Mouse (Mus musculus): ENCODE results near the gene Dmxl2. TPM values are rescaled to one million over a fixed set of nuclear protein-coding genes. Genes with fewer than 3 reads are reported as not detected.

Dmxl2 gene
- polyA plus RNA-seq, 1 experiment from 2014 or later: 11.4 TPM

GRCm38 (mm10) chr9:54538244-54538643 is 36.8 kb upstream of the Dmxl2 start:
- H3K4me1 ChIP-seq (ENCODE audit: control insufficient read depth in 2 of 2, insufficient read depth in 2 of 2, low read length in 2 of 2): no peaks in the 10 kb centered on the region
- no peaks in the 10 kb centered on the region for H3K27me3 ChIP-seq (ENCODE audit: control insufficient read depth, insufficient read depth, low read length)
- no peak for ATAC-seq (ENCODE audit: insufficient number of reproducible peaks, insufficient read depth, low FRiP score, low read depth)
- no peaks in the 10 kb centered on the region for H3K36me3 ChIP-seq (ENCODE audit: control insufficient read depth, insufficient read depth, low read length)
- no peak overlapping the region for H3K9ac ChIP-seq (ENCODE audit: low read length)
- WGBS: 94% methylated on average over 3 of the region's 3 CpGs
- H3K4me2 ChIP-seq (ENCODE audit: low read length): no peak overlapping the region
- no peak overlapping the region for H3K27ac ChIP-seq (replicated peaks in 1 of 2; ENCODE audit: control insufficient read depth in 1 of 2, insufficient read depth in 1 of 2, low read depth in 2 of 2, low read length in 2 of 2)
- no peaks in the 10 kb centered on the region for H3K9me3 ChIP-seq (ENCODE audit: control insufficient read depth, low read length)
- no peak overlapping the region for H3K4me3 ChIP-seq (ENCODE audit: control insufficient read depth in 1 of 2, insufficient read depth in 1 of 2, low read depth in 1 of 2, low read length in 2 of 2)

GRCm38 (mm10) chr9:54537480-54537879 is 36.1 kb upstream of the Dmxl2 start:
- Histone ChIP-seq H3K36me3 (ENCODE audit: control insufficient read depth, insufficient read depth, low read length) (no peaks in the 10 kb centered on the region), H3K4me3 (ENCODE audit: control insufficient read depth in 1 of 2, insufficient read depth in 1 of 2, low read depth in 1 of 2, low read length in 2 of 2) (no peak overlapping the region), H3K27me3 (ENCODE audit: control insufficient read depth, insufficient read depth, low read length) (no peaks in the 10 kb centered on the region), H3K4me2 (ENCODE audit: low read length) (no peak overlapping the region), H3K9me3 (ENCODE audit: control insufficient read depth, low read length) (no peaks in the 10 kb centered on the region), H3K9ac (ENCODE audit: low read length) (no peak overlapping the region), H3K27ac (replicated peaks in 1 of 2; ENCODE audit: control insufficient read depth in 1 of 2, insufficient read depth in 1 of 2, low read depth in 2 of 2, low read length in 2 of 2) (no peak overlapping the region), H3K4me1 (ENCODE audit: control insufficient read depth in 2 of 2, insufficient read depth in 2 of 2, low read length in 2 of 2) (no peaks in the 10 kb centered on the region)
- WGBS: 79% methylated on average over 3 of the region's 3 CpGs
- ATAC-seq (ENCODE audit: insufficient number of reproducible peaks, insufficient read depth, low FRiP score, low read depth): no peak

GRCm38 (mm10) chr9:54537030-54537429 is 35.6 kb upstream of the Dmxl2 start:
- H3K4me2 ChIP-seq (ENCODE audit: low read length): no peak overlapping the region
- H3K36me3 ChIP-seq (ENCODE audit: control insufficient read depth, insufficient read depth, low read length): no peaks in the 10 kb centered on the region
- no peaks in the 10 kb centered on the region for H3K27me3 ChIP-seq (ENCODE audit: control insufficient read depth, insufficient read depth, low read length)
- H3K9me3 ChIP-seq (ENCODE audit: control insufficient read depth, low read length): no peaks in the 10 kb centered on the region
- no peak overlapping the region for H3K9ac ChIP-seq (ENCODE audit: low read length)
- no peak for ATAC-seq (ENCODE audit: insufficient number of reproducible peaks, insufficient read depth, low FRiP score, low read depth)
- H3K27ac ChIP-seq (replicated peaks in 1 of 2; ENCODE audit: control insufficient read depth in 1 of 2, insufficient read depth in 1 of 2, low read depth in 2 of 2, low read length in 2 of 2): no peak overlapping the region
- H3K4me3 ChIP-seq (ENCODE audit: control insufficient read depth in 1 of 2, insufficient read depth in 1 of 2, low read depth in 1 of 2, low read length in 2 of 2): no peak overlapping the region
- 61% methylated on average over 4 of the region's 4 CpGs for WGBS
- no peaks in the 10 kb centered on the region for H3K4me1 ChIP-seq (ENCODE audit: control insufficient read depth in 2 of 2, insufficient read depth in 2 of 2, low read length in 2 of 2)

- Histone ChIP-seq H3K9ac (ENCODE audit: low read length) (no peak overlapping the region), H3K9me3 (ENCODE audit: control insufficient read depth, low read length) (no peaks in the 10 kb centered on the region), H3K4me1 (ENCODE audit: control insufficient read depth in 2 of 2, insufficient read depth in 2 of 2, low read length in 2 of 2) (no peaks in the 10 kb centered on the region), H3K27me3 (ENCODE audit: control insufficient read depth, insufficient read depth, low read length) (no peaks in the 10 kb centered on the region), H3K4me3 (ENCODE audit: control insufficient read depth in 1 of 2, insufficient read depth in 1 of 2, low read depth in 1 of 2, low read length in 2 of 2) (no peak overlapping the region), H3K4me2 (ENCODE audit: low read length) (no peak overlapping the region), H3K27ac (replicated peaks in 1 of 2; ENCODE audit: control insufficient read depth in 1 of 2, insufficient read depth in 1 of 2, low read depth in 2 of 2, low read length in 2 of 2) (no peak overlapping the region), H3K36me3 (ENCODE audit: control insufficient read depth, insufficient read depth, low read length) (no peaks in the 10 kb centered on the region)
- ATAC-seq (ENCODE audit: insufficient number of reproducible peaks, insufficient read depth, low FRiP score, low read depth): no peak
- WGBS: 73% methylated on average over 7 of the region's 7 CpGs
Measured at GRCm38 (mm10) chr9:54536236-54536635, 34.8 kb upstream of the Dmxl2 start.

- Histone ChIP-seq H3K27me3 (ENCODE audit: control insufficient read depth, insufficient read depth, low read length) (no peaks in the 10 kb centered on the region), H3K9me3 (ENCODE audit: control insufficient read depth, low read length) (no peaks in the 10 kb centered on the region), H3K4me2 (ENCODE audit: low read length) (no peak overlapping the region), H3K4me3 (ENCODE audit: control insufficient read depth in 1 of 2, insufficient read depth in 1 of 2, low read depth in 1 of 2, low read length in 2 of 2) (no peak overlapping the region), H3K4me1 (ENCODE audit: control insufficient read depth in 2 of 2, insufficient read depth in 2 of 2, low read length in 2 of 2) (no peaks in the 10 kb centered on the region), H3K36me3 (ENCODE audit: control insufficient read depth, insufficient read depth, low read length) (no peaks in the 10 kb centered on the region), H3K27ac (replicated peaks in 1 of 2; ENCODE audit: control insufficient read depth in 1 of 2, insufficient read depth in 1 of 2, low read depth in 2 of 2, low read length in 2 of 2) (no peak overlapping the region), H3K9ac (ENCODE audit: low read length) (no peak overlapping the region)
- ATAC-seq (ENCODE audit: insufficient number of reproducible peaks, insufficient read depth, low FRiP score, low read depth): no peak
- WGBS: 56% methylated on average over 5 of the region's 5 CpGs
Measured at GRCm38 (mm10) chr9:54533975-54534374, 32.5 kb upstream of the Dmxl2 start.

GRCm38 (mm10) chr9:54532926-54533325 is 31.5 kb upstream of the Dmxl2 start:
- H3K9ac ChIP-seq (ENCODE audit: low read length): no peak overlapping the region
- no peak overlapping the region for H3K4me3 ChIP-seq (ENCODE audit: control insufficient read depth in 1 of 2, insufficient read depth in 1 of 2, low read depth in 1 of 2, low read length in 2 of 2)
- H3K36me3 ChIP-seq (ENCODE audit: control insufficient read depth, insufficient read depth, low read length): no peaks in the 10 kb centered on the region
- no peak overlapping the region for H3K4me2 ChIP-seq (ENCODE audit: low read length)
- H3K9me3 ChIP-seq (ENCODE audit: control insufficient read depth, low read length): no peaks in the 10 kb centered on the region
- ATAC-seq (ENCODE audit: insufficient number of reproducible peaks, insufficient read depth, low FRiP score, low read depth): no peak
- no peak overlapping the region for H3K27ac ChIP-seq (replicated peaks in 1 of 2; ENCODE audit: control insufficient read depth in 1 of 2, insufficient read depth in 1 of 2, low read depth in 2 of 2, low read length in 2 of 2)
- H3K4me1 ChIP-seq (ENCODE audit: control insufficient read depth in 2 of 2, insufficient read depth in 2 of 2, low read length in 2 of 2): no peaks in the 10 kb centered on the region
- no peaks in the 10 kb centered on the region for H3K27me3 ChIP-seq (ENCODE audit: control insufficient read depth, insufficient read depth, low read length)
- 84% methylated on average over 2 of the region's 2 CpGs for WGBS

GRCm38 (mm10) chr9:54531421-54531820 is 30.0 kb upstream of the Dmxl2 start:
- Histone ChIP-seq H3K27me3 (ENCODE audit: control insufficient read depth, insufficient read depth, low read length) (no peaks in the 10 kb centered on the region), H3K4me3 (ENCODE audit: control insufficient read depth in 1 of 2, insufficient read depth in 1 of 2, low read depth in 1 of 2, low read length in 2 of 2) (no peak overlapping the region), H3K4me1 (ENCODE audit: control insufficient read depth in 2 of 2, insufficient read depth in 2 of 2, low read length in 2 of 2) (no peaks in the 10 kb centered on the region), H3K9me3 (ENCODE audit: control insufficient read depth, low read length) (no peaks in the 10 kb centered on the region), H3K9ac (ENCODE audit: low read length) (no peak overlapping the region), H3K4me2 (ENCODE audit: low read length) (no peak overlapping the region), H3K27ac (replicated peaks in 1 of 2; ENCODE audit: control insufficient read depth in 1 of 2, insufficient read depth in 1 of 2, low read depth in 2 of 2, low read length in 2 of 2) (no peak overlapping the region), H3K36me3 (ENCODE audit: control insufficient read depth, insufficient read depth, low read length) (no peaks in the 10 kb centered on the region)
- no peak for ATAC-seq (ENCODE audit: insufficient number of reproducible peaks, insufficient read depth, low FRiP score, low read depth)

- Histone ChIP-seq H3K27me3 (ENCODE audit: control insufficient read depth, insufficient read depth, low read length) (no peaks in the 10 kb centered on the region), H3K36me3 (ENCODE audit: control insufficient read depth, insufficient read depth, low read length) (no peaks in the 10 kb centered on the region), H3K4me1 (ENCODE audit: control insufficient read depth in 2 of 2, insufficient read depth in 2 of 2, low read length in 2 of 2) (no peaks in the 10 kb centered on the region), H3K4me3 (ENCODE audit: control insufficient read depth in 1 of 2, insufficient read depth in 1 of 2, low read depth in 1 of 2, low read length in 2 of 2) (no peak overlapping the region), H3K9ac (ENCODE audit: low read length) (no peak overlapping the region), H3K27ac (replicated peaks in 1 of 2; ENCODE audit: control insufficient read depth in 1 of 2, insufficient read depth in 1 of 2, low read depth in 2 of 2, low read length in 2 of 2) (no peak overlapping the region), H3K4me2 (ENCODE audit: low read length) (no peak overlapping the region), H3K9me3 (ENCODE audit: control insufficient read depth, low read length) (no peaks in the 10 kb centered on the region)
- no peak for ATAC-seq (ENCODE audit: insufficient number of reproducible peaks, insufficient read depth, low FRiP score, low read depth)
- 84% methylated on average over 6 of the region's 6 CpGs for WGBS
Measured at GRCm38 (mm10) chr9:54530836-54531235, 29.4 kb upstream of the Dmxl2 start.

All from heart, embryonic 14.5 days (tissue).